In genomic region chr11:22779821-22780551, GRCm38 (mm10) we compare ENCODE assay signal across 9 mouse cellular contexts.
DNase-seq lines count a peak whose midpoint lies in the region; ATAC-seq lines count a peak whose summit lies in the region.
"Had no signal": no experiment of that assay in that cellular context is flagged by ENCODE, and none has a peak within 500 bp of the region (broad histone marks: within the 10 kb centered on the region; RNA-seq: fewer than 3 reads in every experiment).

No protein-coding gene starts in this region.

- peak; percentile 24 for DNase-seq in kidney, adult 11 months
- DNase-seq in kidney, postnatal 14 days = no peak
- peak; percentile 61 for DNase-seq in 416B (ENCODE audit: low read depth)
- peak; percentile 19 for DNase-seq in lung, postnatal 10 days
- no peak for DNase-seq in cerebellum, adult 18-20 months

- peaks cover 16% of the 10 kb centered on the region for H3K4me1 ChIP-seq in brown adipose tissue, adult 24 weeks (ENCODE audit: control insufficient read depth, insufficient read depth, insufficient read length, low read length)
- H3K4me1 ChIP-seq: heart, embryonic 12.5 days; neural tube, embryonic 13.5 days had no signal

- no peak overlapping the region for H3K4me3 ChIP-seq in brown adipose tissue, adult 24 weeks (ENCODE audit: insufficient read depth, low read depth, low read length)
- H3K4me3 ChIP-seq: heart, embryonic 12.5 days; neural tube, embryonic 13.5 days had no signal

- peak overlapping the region; percentile 21 for H3K27ac ChIP-seq in brown adipose tissue, adult 24 weeks (replicated peaks; ENCODE audit: low read depth, low read length)
- H3K27ac ChIP-seq: neural tube, embryonic 13.5 days had no signal

- no peak for ATAC-seq in cerebellum, adult (ENCODE audit: insufficient number of reproducible peaks, low FRiP score, low TSS enrichment)

Comparison
In these comparisons a context has a peak if more than half of its experiments do, and no peak if none do; other contexts are left out.
1. DNase-seq: peak in kidney, adult 11 months (single experiment), 416B (single experiment) and lung, postnatal 10 days (single experiment); none in kidney, postnatal 14 days (single experiment) and cerebellum, adult 18-20 months (0 of 2).